Mouse (Mus musculus) thymus, adult 2 months (tissue): ENCODE data around the gene Etv6. TPM values are rescaled to one million over a fixed set of nuclear protein-coding genes. Genes with fewer than 3 reads are reported as not detected.

Source experiments
- DNase-seq: peaks from one replicate; pipeline ENCODE4 v3.0.0; 2021
- H3K27ac ChIP-seq: fragments of 200-500 bp; 2 replicates; pipeline ENCODE4 v1.5.1; 2012; ENCODE audit warnings: low read length, control low read depth; ENCODE audit not compliant: control insufficient read depth, insufficient read depth
- H3K27me3 ChIP-seq: fragments of 200-500 bp; 2 replicates; pipeline ENCODE4 v1.6.1; 2012; ENCODE audit warnings: mild to moderate bottlenecking, low read length, moderate library complexity, mixed read lengths; ENCODE audit not compliant: control insufficient read depth, insufficient read depth
- H3K36me3 ChIP-seq: fragments of 200-500 bp; 2 replicates; pipeline ENCODE4 v1.6.1; 2012; ENCODE audit warnings: mild to moderate bottlenecking, low read length, moderate library complexity; ENCODE audit not compliant: control insufficient read depth, insufficient read depth
- H3K4me1 ChIP-seq: fragments of 200-500 bp; replicated peaks from 2 replicates; pipeline ENCODE4 v1.6.1; 2012; ENCODE audit warnings: low read length; ENCODE audit not compliant: control insufficient read depth, insufficient read depth
- H3K4me3 ChIP-seq: fragments of 200-500 bp; 2 replicates; pipeline ENCODE4 v1.5.1; 2012; ENCODE audit warnings: mild to moderate bottlenecking, low read length, control low read depth, moderate library complexity; ENCODE audit not compliant: control insufficient read depth, insufficient read depth
- CTCF ChIP-seq: fragments of 200-500 bp; IDR thresholded peaks from 2 replicates; pipeline ENCODE4 v1.5.1; 2012; ENCODE audit warnings: mild to moderate bottlenecking, control low read depth, low read length, moderate library complexity, borderline replicate concordance; ENCODE audit not compliant: control insufficient read depth, poor library complexity, insufficient read depth; ENCODE audit errors: extremely low read depth
- POLR2A ChIP-seq: fragments of 200-500 bp; IDR thresholded peaks from 2 replicates; pipeline ENCODE4 v1.6.1; 2012; ENCODE audit warnings: mild to moderate bottlenecking, low read length, control low read depth, moderate library complexity; ENCODE audit not compliant: control insufficient read depth, poor library complexity, insufficient read depth; ENCODE audit errors: extremely low read depth
- WGBS: fragments of 180-500 bp; shearing (Covaris S2); methylation state at CpG from one replicate; pipeline ENCODE4 v1.1.7; 2018; 5-methylcytosine and 5-hydroxymethylcytosine counted together
- polyA plus RNA-seq: library from polyadenylated mRNA; depleted of rRNA; stranded (reverse); fragments of >200 nt; gene quantifications from 2 replicates; pipeline ENCODE4 v1.2.3, GENCODE M21; 2012

Gene Etv6
- polyA plus RNA-seq, 1 experiment: 43.8 TPM

GRCm38 (mm10) chr6:134200577-134200976 lies 165.1 kb downstream of the Etv6 start:
- TF ChIP-seq CTCF: no peak
- no peak for TF ChIP-seq POLR2A
- DNase-seq: no peak
- peaks cover 4% of the 10 kb centered on the region; the same call in 1 of the 2 replicates for H3K4me1 ChIP-seq

DNA sequence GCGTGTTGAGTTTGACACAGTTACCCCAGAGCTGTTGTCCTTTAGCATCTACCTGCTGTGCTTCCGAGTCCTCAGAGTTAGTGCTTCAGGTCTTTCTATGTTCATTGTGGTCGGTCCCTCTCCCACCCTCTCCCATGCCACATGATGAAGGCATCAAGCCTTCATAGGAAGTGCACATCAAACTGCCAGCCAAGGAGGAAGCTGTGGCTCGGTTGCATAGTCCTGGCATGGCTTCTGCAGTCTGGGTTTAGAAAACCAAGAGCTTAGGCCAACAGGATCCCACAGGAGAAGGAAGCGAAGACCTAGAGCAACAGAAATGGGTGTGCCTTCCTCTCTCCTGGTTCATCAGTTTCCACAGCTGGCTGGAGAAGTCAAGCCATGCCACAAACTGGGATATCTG lies 166.7 kb downstream of the Etv6 start:
- Histone ChIP-seq H3K4me1 (peaks cover 4% of the 10 kb centered on the region; the same call in 1 of the 2 replicates), H3K27me3 (no peaks in the 10 kb centered on the region), H3K36me3 (no peaks in the 10 kb centered on the region), H3K27ac (no peak overlapping the region), H3K4me3 (no peak overlapping the region)
- 27% methylated on average over 5 of the region's 5 CpGs for WGBS
- TF ChIP-seq CTCF (no peak), POLR2A (no peak)
- DNase-seq: no peak

More at GRCm38 (mm10) chr6:134200577-134200976, 165.1 kb downstream of the Etv6 start:
- Histone ChIP-seq H3K27me3 (no peaks in the 10 kb centered on the region), H3K4me3 (no peak overlapping the region), H3K36me3 (no peaks in the 10 kb centered on the region), H3K27ac (no peak overlapping the region)
- WGBS: 91% methylated on average over 10 of the region's 10 CpGs

DNA sequence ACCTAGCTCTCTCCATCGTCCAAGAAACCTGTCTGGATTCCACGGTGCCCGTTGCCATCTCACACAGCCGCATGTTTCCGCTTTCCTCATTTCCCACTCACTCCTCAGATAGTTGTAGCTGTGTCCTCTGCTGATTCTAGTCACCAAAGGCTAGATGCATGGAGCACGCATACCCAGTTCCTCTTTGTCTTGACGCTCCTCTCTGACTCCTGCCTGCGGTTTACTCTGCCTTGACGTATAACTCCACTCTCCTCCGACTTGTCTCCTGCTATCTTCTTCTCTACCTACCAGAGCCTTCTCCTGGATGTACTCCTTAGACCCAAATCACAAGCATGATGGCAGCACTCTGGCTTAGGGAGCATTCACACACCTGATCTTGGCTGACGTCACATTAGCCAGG lies 169.7 kb downstream of the Etv6 start:
- Histone ChIP-seq H3K36me3 (no peaks in the 10 kb centered on the region), H3K4me3 (no peak overlapping the region), H3K27me3 (no peaks in the 10 kb centered on the region), H3K4me1 (peaks cover 4% of the 10 kb centered on the region; the same call in 1 of the 2 replicates), H3K27ac (no peak overlapping the region)
- no peak for DNase-seq
- TF ChIP-seq POLR2A (no peak), CTCF (no peak)
- 91% methylated on average over 11 of the region's 11 CpGs for WGBS

GRCm38 (mm10) chr6:134205726-134206125 lies 170.2 kb downstream of the Etv6 start:
- Histone ChIP-seq H3K4me1 (peaks cover 4% of the 10 kb centered on the region; the same call in 1 of the 2 replicates), H3K27me3 (no peaks in the 10 kb centered on the region), H3K27ac (no peak overlapping the region), H3K4me3 (no peak overlapping the region), H3K36me3 (no peaks in the 10 kb centered on the region)
- WGBS: 89% methylated on average over 5 of the region's 5 CpGs
- TF ChIP-seq POLR2A (no peak), CTCF (no peak)
- DNase-seq: no peak

GRCm38 (mm10) chr6:134206251-134206650 lies 170.8 kb downstream of the Etv6 start:
- Histone ChIP-seq H3K27me3 (no peaks in the 10 kb centered on the region), H3K27ac (no peak overlapping the region), H3K36me3 (no peaks in the 10 kb centered on the region), H3K4me3 (no peak overlapping the region), H3K4me1 (peaks cover 4% of the 10 kb centered on the region; the same call in 1 of the 2 replicates)
- 97% methylated on average over 5 of the region's 5 CpGs for WGBS
- no peak for DNase-seq
- TF ChIP-seq POLR2A (no peak), CTCF (no peak)

DNA sequence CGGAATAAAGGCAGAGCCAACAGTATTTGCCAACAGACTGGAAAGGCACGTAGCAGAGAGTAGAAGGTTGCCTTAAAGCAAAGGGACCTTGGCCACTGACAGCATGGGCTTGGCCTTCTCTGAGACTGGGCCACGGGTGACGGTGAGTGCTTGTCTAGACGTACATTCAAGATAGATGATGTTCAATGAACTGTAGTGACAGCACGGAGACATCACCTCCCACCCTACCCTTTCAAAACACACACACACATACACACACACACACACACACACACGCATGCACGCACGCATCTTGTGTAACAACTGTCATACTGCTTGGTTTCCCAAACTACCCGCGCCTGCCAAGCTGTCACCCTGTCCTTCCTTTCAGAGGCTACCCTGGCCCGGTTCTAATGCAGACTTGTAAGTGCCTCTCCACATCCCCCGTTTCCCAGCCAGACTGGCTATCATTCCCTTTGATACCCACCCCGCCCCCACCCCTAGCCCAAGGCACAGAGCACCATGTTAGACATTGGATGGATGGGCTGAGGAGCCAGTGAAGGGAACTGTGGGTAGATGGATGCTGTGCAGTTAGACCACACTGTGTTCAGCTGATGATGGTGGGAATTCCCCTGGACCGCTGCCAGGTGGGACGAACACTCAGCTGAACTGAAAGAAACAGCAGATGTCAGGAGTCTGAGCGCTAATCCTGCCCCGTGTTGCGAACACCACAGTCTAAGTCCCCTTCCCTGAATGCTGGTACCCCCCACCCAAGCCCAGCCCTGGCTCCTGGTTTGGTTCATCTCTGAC lies 172.1 kb downstream of the Etv6 start:
- TF ChIP-seq CTCF (no peak), POLR2A (no peak)
- Histone ChIP-seq H3K27ac (no peak overlapping the region), H3K27me3 (no peaks in the 10 kb centered on the region), H3K4me1 (no peaks in the 10 kb centered on the region), H3K36me3 (no peaks in the 10 kb centered on the region), H3K4me3 (no peak overlapping the region)
- WGBS: 86% methylated on average over 19 of the region's 19 CpGs
- no peak for DNase-seq
